Mouse (Mus musculus) fibroblast of lung, adult 2 months (primary cell): ENCODE results near the gene Acsl5.

ENCODE experiments used
- DNase-seq: peaks from one replicate; pipeline ENCODE4 v3.0.0-alpha.2; 2011; ENCODE audit warnings: low read depth

The Acsl5 gene

GRCm38 (mm10) chr19:55251383-55252124, at the start of gene Acsl5:
Gene Acsl5, plus strand, starts transcription at chr19:55251938.
- no peak for DNase-seq

GRCm38 (mm10) chr19:55206482-55207138, 45.1 kb upstream of the Acsl5 start:
- DNase-seq: peak; percentile 30

GRCm38 (mm10) chr19:55207205-55207604, 44.5 kb upstream of the Acsl5 start:
- no peak for DNase-seq

GRCm38 (mm10) chr19:55207746-55208538, 43.8 kb upstream of the Acsl5 start:
- DNase-seq: no peak

- DNase-seq: no peak
Measured at GRCm38 (mm10) chr19:55208654-55209053, 43.1 kb upstream of the Acsl5 start.

- DNase-seq: no peak
Measured at GRCm38 (mm10) chr19:55209084-55209483, 42.7 kb upstream of the Acsl5 start.

- no peak for DNase-seq
Measured at GRCm38 (mm10) chr19:55211698-55212097, 40.0 kb upstream of the Acsl5 start.

GRCm38 (mm10) chr19:55213617-55214340, 38.0 kb upstream of the Acsl5 start:
- DNase-seq: no peak

- peak; percentile 90 for DNase-seq
Measured at GRCm38 (mm10) chr19:55216876-55217275, 34.9 kb upstream of the Acsl5 start.

- no peak for DNase-seq
Measured at GRCm38 (mm10) chr19:55217365-55217764, 34.4 kb upstream of the Acsl5 start.

GRCm38 (mm10) chr19:55218192-55218739, 33.5 kb upstream of the Acsl5 start:
- peak; percentile 36 for DNase-seq

- DNase-seq: no peak
Measured at GRCm38 (mm10) chr19:55218741-55219221, 33.0 kb upstream of the Acsl5 start.

- no peak for DNase-seq
Measured at GRCm38 (mm10) chr19:55219359-55219758, 32.4 kb upstream of the Acsl5 start.

- DNase-seq: no peak
Measured at GRCm38 (mm10) chr19:55221208-55221607, 30.5 kb upstream of the Acsl5 start.

GRCm38 (mm10) chr19:55222268-55222667, 29.5 kb upstream of the Acsl5 start:
- no peak for DNase-seq

- no peak for DNase-seq
Measured at GRCm38 (mm10) chr19:55226621-55227020, 25.1 kb upstream of the Acsl5 start.

- no peak for DNase-seq
Measured at GRCm38 (mm10) chr19:55227135-55227534, 24.6 kb upstream of the Acsl5 start.

- no peak for DNase-seq
Measured at GRCm38 (mm10) chr19:55231081-55231480, 20.7 kb upstream of the Acsl5 start.

GRCm38 (mm10) chr19:55232136-55232535, 19.6 kb upstream of the Acsl5 start:
- peak; percentile 34 for DNase-seq

GRCm38 (mm10) chr19:55236026-55236425, 15.7 kb upstream of the Acsl5 start:
- DNase-seq: no peak

- no peak for DNase-seq
Measured at GRCm38 (mm10) chr19:55236564-55236963, 15.2 kb upstream of the Acsl5 start.
